Mouse (Mus musculus) G1E (cell line): ENCODE data around the gene Zbed4.

Experiments used
- CTCF ChIP-seq: IDR thresholded peaks from 2 replicates; pipeline ENCODE4 v1.5.1; 2012; ENCODE audit warnings: low read depth, low read length, inconsistent platforms, mixed read lengths
- GATA1 ChIP-seq: IDR thresholded peaks from 2 replicates; pipeline ENCODE4 v1.6.1; 2012; ENCODE audit warnings: borderline replicate concordance, low read length, inconsistent platforms, mixed read lengths
- POLR2AphosphoS5 ChIP-seq: IDR thresholded peaks from 2 replicates; pipeline ENCODE4 v1.6.1; 2012; ENCODE audit warnings: low read depth, low read length, inconsistent platforms; ENCODE audit not compliant: insufficient replicate concordance

DNA sequence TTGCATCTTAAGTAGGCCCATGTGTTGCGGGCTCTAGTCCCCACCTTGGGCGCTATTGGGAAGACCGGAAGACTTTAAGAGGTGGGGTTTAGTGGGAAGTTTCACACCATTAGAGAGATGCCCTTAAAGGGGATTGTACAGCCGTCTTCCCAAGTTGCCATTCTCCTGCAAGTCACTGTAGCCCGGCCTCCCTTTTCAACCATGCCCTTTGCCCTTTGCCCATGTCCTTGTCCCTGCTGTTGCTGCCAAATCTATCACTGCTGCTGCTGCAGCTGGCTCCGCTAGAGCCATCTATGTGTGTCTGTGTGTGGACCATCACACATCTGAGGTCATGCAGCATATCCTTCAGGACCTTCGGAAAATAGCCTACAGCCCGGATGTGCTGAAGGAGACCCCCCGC lies 81.1 kb downstream of the Zbed4 start:
- TF ChIP-seq CTCF (no peak), POLR2AphosphoS5 (no peak), GATA1 (no peak)
